Mouse (Mus musculus) liver, embryonic 14.5 days (tissue): ENCODE results near the gene Ankrd23.

Experiments used
- CTCF ChIP-seq: IDR thresholded peaks from 2 replicates; pipeline ENCODE4 v1.5.1; 2016; ENCODE audit warnings: antibody characterized with exemption, low read depth, control low read depth
- EP300 ChIP-seq: IDR thresholded peaks from 2 replicates; pipeline ENCODE4 v1.6.1; 2016; ENCODE audit warnings: antibody characterized with exemption, low read depth

GRCm38 (mm10) chr1:36556553-36557456, 20.1 kb upstream of the Ankrd23 start:
- peak; percentile 80 for TF ChIP-seq CTCF
- no peak for TF ChIP-seq EP300
